In the genomic region with DNA sequence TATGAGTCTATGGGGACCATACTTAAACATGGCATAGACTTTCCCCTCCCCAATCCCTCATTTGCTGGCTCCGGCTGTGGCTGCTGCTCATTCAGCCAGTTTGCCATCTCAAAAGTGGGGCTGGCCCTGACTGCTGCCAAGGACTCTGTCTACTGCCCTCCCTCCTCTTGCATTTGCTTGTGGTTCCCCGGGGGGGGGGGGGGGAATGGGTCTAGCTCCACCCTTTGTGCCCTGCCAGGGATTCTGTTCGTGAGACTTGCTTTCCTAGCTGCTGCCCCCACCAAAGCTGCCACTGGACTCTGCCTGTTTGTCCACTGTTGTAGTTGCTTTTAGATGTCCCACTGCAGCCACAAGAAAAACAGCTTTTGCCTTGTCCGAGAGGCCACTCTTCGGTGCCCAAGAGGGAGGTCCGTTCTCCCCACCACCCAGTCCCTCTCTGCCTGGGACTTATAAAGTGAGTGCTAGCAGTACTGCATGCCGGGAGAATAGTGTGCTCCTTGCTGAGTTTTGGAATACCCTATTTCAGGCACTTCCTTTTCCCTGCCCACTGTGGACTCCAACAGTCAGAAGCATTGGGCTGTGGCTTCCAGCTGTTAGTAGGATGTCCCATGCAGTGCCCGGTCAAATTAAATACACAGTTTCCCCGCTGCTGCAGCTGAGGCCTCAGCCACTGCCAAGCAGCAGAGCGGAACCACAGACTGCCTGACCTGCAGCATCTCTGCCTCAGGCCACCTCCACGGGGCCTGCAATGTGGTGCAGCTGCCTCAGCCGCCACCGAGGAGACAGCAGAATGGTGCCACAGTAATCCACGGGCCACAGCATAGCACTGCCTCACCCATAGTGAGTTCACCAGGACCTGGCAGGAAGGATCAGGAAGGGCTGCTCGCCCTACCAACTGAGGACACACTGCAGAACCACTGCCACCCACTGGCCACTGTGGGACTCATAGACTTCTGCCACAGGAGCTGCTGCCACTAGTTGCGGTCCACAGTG, we compare ENCODE assay signal across 8 mouse cellular contexts. TPM values are rescaled to one million over a fixed set of nuclear protein-coding genes. Genes with fewer than 3 reads are reported as not detected.
DNase-seq lines count a peak whose midpoint lies in the region; ATAC-seq and TF ChIP-seq lines count a peak whose summit lies in the region.

No protein-coding gene starts in this region.

- peak; percentile 99 for ATAC-seq in common myeloid progenitor, adult 5-6 weeks (replicated peaks; ENCODE audit: low read depth, poor library complexity, severe bottlenecking)
- ATAC-seq in hindbrain, postnatal 0 days, result peak; percentile 95
- peak; percentile 94 for ATAC-seq in megakaryocyte, adult 5-6 weeks (ENCODE audit: poor library complexity, severe bottlenecking)

- intact Hi-C loops in left cerebral cortex, adult 2 months (cut with DNase I), result loop anchor here (1.0 to 10.0 kb wide), 4 partner anchors 36 to 150 kb away; partner anchors contain the start of genes Cyp2d22, Ndufa6 and Wbp2nl

- H3K4me3 ChIP-seq in hindbrain, postnatal 0 days (ENCODE audit: low read length), result no peak overlapping the region
- H3K4me3 ChIP-seq in left cerebral cortex, adult 2 months, result peak overlapping the region; percentile 24; the same call in 1 of the 2 replicates

- 15% methylated on average over 16 of the region's 16 CpGs for WGBS in hindbrain, postnatal 0 days

- H3K27ac ChIP-seq in hindbrain, postnatal 0 days, result peak overlapping the region; percentile 49
- peak overlapping the region; percentile 74 for H3K27ac ChIP-seq in left cerebral cortex, adult 2 months

- H3K4me1 ChIP-seq in hindbrain, postnatal 0 days (ENCODE audit: insufficient read depth, low read length), result peaks cover 5% of the 10 kb centered on the region; the same call in 1 of the 2 replicates

- TF ChIP-seq CTCF in hindbrain, postnatal 0 days (IDR thresholded peaks at IDR 0.05; ENCODE audit: low read depth), result peak; percentile 82
- TF ChIP-seq CTCF in left cerebral cortex, adult 2 months (IDR thresholded peaks at IDR 0.05), result peak; percentile 81

- no peak overlapping the region for H3K9ac ChIP-seq in hindbrain, postnatal 0 days (replicated peaks; ENCODE audit: low read length)

- DNase-seq in ZHBTc4 (ENCODE audit: low read depth, low spot score), result peak; percentile 77
- peak; percentile 79 to 84 for DNase-seq in gastrocnemius, adult 8-10 months (ENCODE audit: low spot score in 2 of 2)
- DNase-seq in hindbrain, postnatal 0 days (ENCODE audit: low spot score), result peak; percentile 77
- DNase-seq in left cerebral cortex, adult 2 months (ENCODE audit: extremely low spot score in 1 of 2, low spot score in 2 of 2), result peak; percentile 71 to 79
- peak; percentile 87 for DNase-seq in right cerebral cortex, adult 18-20 months
- DNase-seq in urinary bladder, adult 2 months (ENCODE audit: low spot score), result peak; percentile 59

- H3K4me2 ChIP-seq in hindbrain, postnatal 0 days (ENCODE audit: low read depth, low read length), result peak overlapping the region; percentile 23

- H3K27me3 ChIP-seq in hindbrain, postnatal 0 days (ENCODE audit: insufficient read depth, low read length), result no peaks in the 10 kb centered on the region

- H3K36me3 ChIP-seq in hindbrain, postnatal 0 days (ENCODE audit: insufficient read depth, low read length), result no peaks in the 10 kb centered on the region

- H3K9me3 ChIP-seq in hindbrain, postnatal 0 days (ENCODE audit: low read length), result no peaks in the 10 kb centered on the region

RNA-seq across cellular contexts. Expression of gene Cyp2d10, which starts 10.1 kb away (rescaled TPM):
- not detected in 2 replicates for total RNA-seq in common myeloid progenitor, adult 5-6 weeks (2017)
- total RNA-seq in gastrocnemius, adult 8-10 months (2022), result under 1 TPM in 1 of 4 experiments, not detected in 3; 0.56 TPM
- not detected in 2 replicates for total RNA-seq in hindbrain, postnatal 0 days (2014; rRNA removed)
- not detected in 2 replicates for polyA plus RNA-seq in hindbrain, postnatal 0 days (2015; fragmentation: Nextera tagmentation; extraction: Ambion mirVana)
- under 1 TPM in 1 of 2 experiments, not detected in 1; 0.52 TPM for total RNA-seq in left cerebral cortex, adult 2 months (2021)
- not detected in 2 replicates for total RNA-seq in megakaryocyte, adult 5-6 weeks (2015)
- total RNA-seq in megakaryocyte, adult 5-6 weeks (2017), result not detected in 2 replicates
- polyA plus RNA-seq in urinary bladder, adult 2 months (2012; rRNA removed), result 0.07 TPM in 1 of 2 replicates, not detected in the other

RNA-seq across cellular contexts. Expression of gene Cyp2d9, which starts 16.1 kb away (rescaled TPM):
- total RNA-seq in common myeloid progenitor, adult 5-6 weeks (2017), result not detected in 2 replicates
- not detected for total RNA-seq in gastrocnemius, adult 8-10 months (2022)
- not detected in 2 replicates for total RNA-seq in hindbrain, postnatal 0 days (2014; rRNA removed)
- polyA plus RNA-seq in hindbrain, postnatal 0 days (2015; fragmentation: Nextera tagmentation; extraction: Ambion mirVana), result not detected in 2 replicates
- not detected for total RNA-seq in left cerebral cortex, adult 2 months (2021)
- total RNA-seq in megakaryocyte, adult 5-6 weeks (2015), result not detected in 2 replicates
- total RNA-seq in megakaryocyte, adult 5-6 weeks (2017), result not detected in 2 replicates
- polyA plus RNA-seq in urinary bladder, adult 2 months (2012; rRNA removed), result not detected in 2 replicates

RNA-seq across cellular contexts. Expression of gene Cyp2d11, which starts 23.3 kb away (rescaled TPM):
- not detected in 2 replicates for total RNA-seq in common myeloid progenitor, adult 5-6 weeks (2017)
- total RNA-seq in gastrocnemius, adult 8-10 months (2022), result under 1 TPM in 2 of 4 experiments, not detected in 2; 0.18 to 0.24 TPM
- total RNA-seq in hindbrain, postnatal 0 days (2014; rRNA removed), result not detected in 2 replicates
- not detected in 2 replicates for polyA plus RNA-seq in hindbrain, postnatal 0 days (2015; fragmentation: Nextera tagmentation; extraction: Ambion mirVana)
- not detected for total RNA-seq in left cerebral cortex, adult 2 months (2021)
- not detected in 2 replicates for total RNA-seq in megakaryocyte, adult 5-6 weeks (2015)
- total RNA-seq in megakaryocyte, adult 5-6 weeks (2017), result not detected in 2 replicates
- not detected in 2 replicates for polyA plus RNA-seq in urinary bladder, adult 2 months (2012; rRNA removed)

RNA-seq across cellular contexts. Expression of gene Cyp2d22, which starts 37.0 kb away (rescaled TPM):
- 0.64 TPM in 1 of 2 replicates, not detected in the other for total RNA-seq in common myeloid progenitor, adult 5-6 weeks (2017)
- 10 to 100 TPM in 3 of 4 experiments, 1 to 10 TPM in 1; 7.2 to 14.5 (median 11.5) TPM for total RNA-seq in gastrocnemius, adult 8-10 months (2022)
- total RNA-seq in hindbrain, postnatal 0 days (2014; rRNA removed), result 3.6 and 6.1 TPM in 2 replicates
- polyA plus RNA-seq in hindbrain, postnatal 0 days (2015; fragmentation: Nextera tagmentation; extraction: Ambion mirVana), result 3.7 and 5.1 TPM in 2 replicates
- 10 to 100 TPM; 30.6 to 37.2 TPM for total RNA-seq in left cerebral cortex, adult 2 months (2021)
- 0.39 TPM in 1 of 2 replicates, not detected in the other for total RNA-seq in megakaryocyte, adult 5-6 weeks (2015)
- total RNA-seq in megakaryocyte, adult 5-6 weeks (2017), result 0.37 TPM in 1 of 2 replicates, not detected in the other
- polyA plus RNA-seq in urinary bladder, adult 2 months (2012; rRNA removed), result 52.5 and 56.2 TPM in 2 replicates
